Mouse (Mus musculus) embryonic facial prominence, embryonic 10.5 days (tissue): ENCODE data around the gene Csf3r. TPM values are rescaled to one million over a fixed set of nuclear protein-coding genes. Genes with fewer than 3 reads are reported as not detected.
"Not testable (repeated sequence)": the region's sequence is repeated elsewhere in the genome, so short reads cannot be mapped to it uniquely, and the experiment has no call there.

Experiments
- DNase-seq: peaks from one replicate; pipeline ENCODE4 v3.0.0-alpha.2; 2017; ENCODE audit warnings: low spot score
- H3K27ac ChIP-seq: fragments of 300-500 bp; sonication (generic); replicated peaks from 2 replicates; pipeline ENCODE4 v1.5.1; 2016; ENCODE audit warnings: mild to moderate bottlenecking
- H3K27me3 ChIP-seq: fragments of 300-500 bp; sonication (generic); replicated peaks from 2 replicates; pipeline ENCODE4 v1.6.1; 2016; ENCODE audit warnings: low read depth, mild to moderate bottlenecking; ENCODE audit not compliant: poor library complexity, severe bottlenecking
- H3K36me3 ChIP-seq: fragments of 300-500 bp; sonication (generic); replicated peaks from 2 replicates; pipeline ENCODE4 v1.6.1; 2016; ENCODE audit warnings: mild to moderate bottlenecking, moderate library complexity
- H3K4me1 ChIP-seq: fragments of 300-500 bp; sonication (generic); 2 replicates; pipeline ENCODE4 v1.6.1; 2016
- H3K4me3 ChIP-seq: fragments of 300-500 bp; sonication (generic); 2 replicates; pipeline ENCODE4 v1.5.1; 2016; ENCODE audit warnings: mild to moderate bottlenecking, moderate library complexity
- H3K9me3 ChIP-seq: fragments of 300-500 bp; sonication (generic); 2 replicates; pipeline ENCODE4 v1.6.1; 2016; ENCODE audit warnings: mild to moderate bottlenecking
- WGBS: fragments of 180-500 bp; shearing (Covaris S2); methylation state at CpG from one replicate; pipeline ENCODE4 v1.1.7; 2016; 5-methylcytosine and 5-hydroxymethylcytosine counted together
- polyA plus RNA-seq: library from polyadenylated mRNA; unstranded; fragments of >200 nt; fragmentation: Nextera tagmentation; extraction: Ambion mirVana; gene quantifications from 2 replicates; pipeline ENCODE4 v1.2.1, GENCODE M21; 2016

The Csf3r gene
- polyA plus RNA-seq, result 0.54 and 0.60 TPM in 2 replicates

- Histone ChIP-seq H3K36me3 (no peaks in the 10 kb centered on the region), H3K27ac (no peak within 1 kb of the TSS)
- no peak for DNase-seq
These were observed at the start of gene Csf3r for GRCm38 (mm10) chr4:126024303-126024900. Gene Csf3r, plus strand, starts transcription at chr4:126024550.

GRCm38 (mm10) chr4:125977768-125978167 lies 46.6 kb upstream of the Csf3r start:
- Histone ChIP-seq H3K27ac (no peak overlapping the region), H3K27me3 (no peaks in the 10 kb centered on the region), H3K4me3 (no peak overlapping the region), H3K9me3 (no peaks in the 10 kb centered on the region), H3K36me3 (no peaks in the 10 kb centered on the region), H3K4me1 (peaks cover 25% of the 10 kb centered on the region)
- 71% methylated on average over 9 of the region's 9 CpGs for WGBS
- DNase-seq, result peak; percentile 31

More at GRCm38 (mm10) chr4:126024303-126024900, at the start of gene Csf3r:
- H3K9me3 ChIP-seq, result no peaks in the 10 kb centered on the region
- no peaks in the 10 kb centered on the region for H3K27me3 ChIP-seq
- 56% methylated on average over 16 of the region's 16 CpGs for WGBS
- H3K4me1 ChIP-seq, result no peaks in the 10 kb centered on the region
- H3K4me3 ChIP-seq, result no peak within 1 kb of the TSS

- no peak overlapping the region for H3K27ac ChIP-seq
- WGBS, result 80% methylated on average over 8 of the region's 8 CpGs
These were observed 41.1 kb upstream of the Csf3r start for GRCm38 (mm10) chr4:125983279-125983678.

GRCm38 (mm10) chr4:125985703-125986102 lies 38.6 kb upstream of the Csf3r start:
- 33% methylated on average over 2 of the region's 2 CpGs for WGBS
- DNase-seq, H3K36me3 ChIP-seq, H3K27me3 ChIP-seq, H3K27ac ChIP-seq, H3K4me3 ChIP-seq, H3K9me3 ChIP-seq: not testable (repeated sequence)
- H3K4me1 ChIP-seq, result peaks cover 16% of the 10 kb centered on the region

More at GRCm38 (mm10) chr4:125983279-125983678, 41.1 kb upstream of the Csf3r start:
- no peak for DNase-seq
- no peaks in the 10 kb centered on the region for H3K36me3 ChIP-seq
- no peaks in the 10 kb centered on the region for H3K9me3 ChIP-seq
- peaks cover 12% of the 10 kb centered on the region for H3K4me1 ChIP-seq
- H3K27me3 ChIP-seq, result peaks cover 3% of the 10 kb centered on the region; the same call in 1 of the 2 replicates
- H3K4me3 ChIP-seq, result no peak overlapping the region

- H3K27me3 ChIP-seq, result peaks cover 8% of the 10 kb centered on the region; the same call in 1 of the 2 replicates
- no peaks in the 10 kb centered on the region for H3K9me3 ChIP-seq
- no peaks in the 10 kb centered on the region for H3K36me3 ChIP-seq
- no peak for DNase-seq
- no peak overlapping the region for H3K27ac ChIP-seq
- WGBS, result 68% methylated on average over 3 of the region's 3 CpGs
- peaks cover 14% of the 10 kb centered on the region for H3K4me1 ChIP-seq
- H3K4me3 ChIP-seq, result no peak overlapping the region
These were observed 37.3 kb upstream of the Csf3r start for GRCm38 (mm10) chr4:125987071-125987470.

- Histone ChIP-seq H3K27ac (no peak overlapping the region), H3K4me3 (no peak overlapping the region), H3K27me3 (peaks cover 8% of the 10 kb centered on the region; the same call in 1 of the 2 replicates), H3K4me1 (peaks cover 13% of the 10 kb centered on the region), H3K36me3 (no peaks in the 10 kb centered on the region), H3K9me3 (no peaks in the 10 kb centered on the region)
- 68% methylated on average over 11 of the region's 11 CpGs for WGBS
- no peak for DNase-seq
These were observed 35.3 kb upstream of the Csf3r start for GRCm38 (mm10) chr4:125989061-125989460.

DNA sequence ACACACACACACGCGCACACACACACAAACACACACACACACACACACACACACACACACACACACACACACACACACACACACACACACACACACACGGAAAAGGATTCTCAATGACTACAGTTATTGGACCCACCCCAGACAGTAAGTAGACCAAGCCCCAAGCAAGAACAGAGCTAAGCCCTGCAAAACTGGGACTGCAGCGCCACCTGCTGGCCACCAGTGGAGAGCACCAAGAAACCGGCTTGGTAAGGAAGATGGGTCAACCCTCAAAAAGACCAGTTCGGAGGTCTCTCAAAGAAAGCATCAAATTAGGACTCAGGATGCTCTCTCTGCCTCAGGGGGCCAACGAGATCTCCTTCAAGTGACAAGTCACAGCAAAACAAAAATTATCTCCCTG lies 34.2 kb upstream of the Csf3r start:
- DNase-seq, result peak; percentile 84
- H3K4me1 ChIP-seq, result peaks cover 4% of the 10 kb centered on the region; the same call in 1 of the 2 replicates
- H3K27ac ChIP-seq, result no peak overlapping the region
- no peak overlapping the region for H3K4me3 ChIP-seq
- peaks cover 8% of the 10 kb centered on the region; the same call in 1 of the 2 replicates for H3K27me3 ChIP-seq
- H3K36me3 ChIP-seq, result no peaks in the 10 kb centered on the region
- no peaks in the 10 kb centered on the region for H3K9me3 ChIP-seq
- 10% methylated on average over 5 of the region's 7 CpGs for WGBS

DNA sequence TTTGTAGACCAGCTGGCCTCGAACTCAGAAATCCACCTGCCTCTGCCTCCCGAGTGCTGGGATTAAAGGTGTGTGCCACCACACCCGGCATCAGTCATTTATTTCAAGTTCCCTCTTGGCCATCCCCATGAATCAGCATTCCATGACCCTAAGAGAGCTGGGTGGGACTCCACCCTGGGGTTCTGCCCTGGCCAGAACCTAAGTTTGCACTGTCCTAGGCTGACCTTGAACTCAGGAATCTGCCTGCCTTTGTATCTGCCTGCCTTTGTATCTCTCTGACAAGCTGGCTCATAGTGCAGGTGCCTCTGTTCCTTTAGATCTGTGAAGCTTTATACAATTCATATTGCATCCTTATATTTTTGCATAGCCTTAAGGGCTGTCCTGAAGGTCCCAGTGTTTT lies 32.1 kb upstream of the Csf3r start:
- Histone ChIP-seq H3K36me3 (no peaks in the 10 kb centered on the region), H3K4me3 (no peak overlapping the region), H3K9me3 (peaks cover 3% of the 10 kb centered on the region; the same call in 1 of the 2 replicates), H3K4me1 (peaks cover 4% of the 10 kb centered on the region; the same call in 1 of the 2 replicates), H3K27me3 (peaks cover 8% of the 10 kb centered on the region; the same call in 1 of the 2 replicates), H3K27ac (no peak overlapping the region)
- WGBS, result 79% methylated on average over 3 of the region's 3 CpGs
- no peak for DNase-seq

DNA sequence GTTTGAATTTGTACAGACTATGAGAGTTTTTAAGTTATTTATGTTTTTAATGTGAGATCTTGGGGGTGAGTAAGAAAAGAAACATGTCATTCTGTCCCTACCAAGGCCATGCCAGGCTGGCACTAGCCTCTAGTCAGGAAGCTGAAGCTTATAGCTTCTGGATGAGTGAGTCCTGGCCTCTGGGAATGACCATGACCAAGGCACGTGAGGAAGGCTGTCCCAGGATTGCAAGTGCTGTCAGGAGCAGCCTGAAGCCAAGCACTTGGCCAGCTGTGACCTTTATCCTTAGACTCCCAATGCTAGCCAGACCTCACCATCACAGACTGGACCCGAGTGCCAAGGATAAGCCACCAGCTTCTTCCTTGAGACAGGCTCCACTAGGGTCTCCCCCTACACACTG lies 31.4 kb upstream of the Csf3r start:
- no peak overlapping the region for H3K4me3 ChIP-seq
- H3K27ac ChIP-seq, result no peak overlapping the region
- H3K27me3 ChIP-seq, result peaks cover 8% of the 10 kb centered on the region; the same call in 1 of the 2 replicates
- H3K36me3 ChIP-seq, result no peaks in the 10 kb centered on the region
- peaks cover 10% of the 10 kb centered on the region for H3K9me3 ChIP-seq
- DNase-seq, result no peak
- WGBS, result 51% methylated on average over 2 of the region's 2 CpGs
- peaks cover 4% of the 10 kb centered on the region; the same call in 1 of the 2 replicates for H3K4me1 ChIP-seq

DNA sequence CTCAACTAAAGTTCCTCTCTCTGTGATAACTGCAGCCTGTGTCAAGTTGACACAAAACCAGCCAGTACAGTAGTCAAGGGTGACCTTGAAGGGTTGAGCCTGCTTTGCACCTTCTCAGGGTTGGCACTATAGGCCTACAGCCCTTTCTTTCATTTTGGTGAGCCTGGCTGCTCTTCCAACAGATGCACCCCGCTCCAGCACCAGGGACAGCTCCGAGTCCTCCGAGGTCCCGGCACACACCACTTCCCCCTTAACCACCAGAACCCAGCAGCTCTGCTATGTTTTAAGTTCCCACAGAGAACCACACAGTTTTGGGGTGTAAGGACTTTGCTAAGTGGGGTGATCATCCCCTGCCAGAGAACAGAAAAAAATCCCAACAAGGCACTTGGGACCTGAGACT lies 27.8 kb upstream of the Csf3r start:
- 10% methylated on average over 4 of the region's 4 CpGs for WGBS
- no peaks in the 10 kb centered on the region for H3K36me3 ChIP-seq
- no peaks in the 10 kb centered on the region for H3K4me1 ChIP-seq
- no peaks in the 10 kb centered on the region for H3K27me3 ChIP-seq
- peak; percentile 73 for DNase-seq
- H3K4me3 ChIP-seq, result no peak overlapping the region
- peaks cover 20% of the 10 kb centered on the region for H3K9me3 ChIP-seq
- H3K27ac ChIP-seq, result no peak overlapping the region

GRCm38 (mm10) chr4:125997826-125998225 lies 26.5 kb upstream of the Csf3r start:
- no peaks in the 10 kb centered on the region for H3K27me3 ChIP-seq
- no peak overlapping the region for H3K4me3 ChIP-seq
- no peaks in the 10 kb centered on the region for H3K36me3 ChIP-seq
- WGBS, result 89% methylated on average over 2 of the region's 2 CpGs
- no peaks in the 10 kb centered on the region for H3K4me1 ChIP-seq
- H3K9me3 ChIP-seq, result peaks cover 20% of the 10 kb centered on the region
- no peak overlapping the region for H3K27ac ChIP-seq
- no peak for DNase-seq

GRCm38 (mm10) chr4:126001311-126002199 lies 22.8 kb upstream of the Csf3r start:
- Histone ChIP-seq H3K27me3 (no peaks in the 10 kb centered on the region), H3K4me1 (no peaks in the 10 kb centered on the region), H3K4me3 (no peak overlapping the region), H3K27ac (no peak overlapping the region), H3K9me3 (peaks cover 20% of the 10 kb centered on the region), H3K36me3 (no peaks in the 10 kb centered on the region)
- no peak for DNase-seq
- 85% methylated on average over 12 of the region's 12 CpGs for WGBS
